Mouse (Mus musculus) ovary, postnatal 36 days (tissue): Measurements from ENCODE around the gene Lrp4.
A peak's percentile ranks its signal among the peaks of the same experiment; 100 is the strongest.

Experiments
- DNase-seq: peaks from one replicate; pipeline ENCODE4 v3.0.0; 2022; ENCODE audit warnings: low spot score, mixed read lengths

Gene Lrp4

GRCm38 (mm10) chr2:91457259-91457655 is at the start of gene Lrp4:
Gene Lrp4, plus strand, starts transcription at chr2:91457511.
- DNase-seq: peak; percentile 69

- DNase-seq: no peak
Measured at GRCm38 (mm10) chr2:91408031-91408430, 49.3 kb upstream of the Lrp4 start.

- no peak for DNase-seq
Measured at GRCm38 (mm10) chr2:91411473-91411872, 45.8 kb upstream of the Lrp4 start.

GRCm38 (mm10) chr2:91412361-91412760 is 45.0 kb upstream of the Lrp4 start:
- DNase-seq: no peak

GRCm38 (mm10) chr2:91413811-91414210 is 43.5 kb upstream of the Lrp4 start:
- DNase-seq: no peak

- DNase-seq: no peak
Measured at GRCm38 (mm10) chr2:91421641-91422040, 35.7 kb upstream of the Lrp4 start.

- DNase-seq: no peak
Measured at GRCm38 (mm10) chr2:91424061-91424720, 33.1 kb upstream of the Lrp4 start.

- DNase-seq: no peak
Measured at GRCm38 (mm10) chr2:91426321-91426720, 31.0 kb upstream of the Lrp4 start.

- no peak for DNase-seq
Measured at GRCm38 (mm10) chr2:91429146-91429545, 28.2 kb upstream of the Lrp4 start.

- no peak for DNase-seq
Measured at GRCm38 (mm10) chr2:91429915-91430599, 27.3 kb upstream of the Lrp4 start.

GRCm38 (mm10) chr2:91430600-91430919 is 26.8 kb upstream of the Lrp4 start:
- no peak for DNase-seq

GRCm38 (mm10) chr2:91436713-91437112 is 20.6 kb upstream of the Lrp4 start:
- DNase-seq: no peak

- DNase-seq: no peak
Measured at GRCm38 (mm10) chr2:91437116-91437815, 20.0 kb upstream of the Lrp4 start.

- no peak for DNase-seq
Measured at GRCm38 (mm10) chr2:91439271-91439670, 18.0 kb upstream of the Lrp4 start.

GRCm38 (mm10) chr2:91439876-91440275 is 17.4 kb upstream of the Lrp4 start:
- DNase-seq: no peak

GRCm38 (mm10) chr2:91440686-91441085 is 16.6 kb upstream of the Lrp4 start:
- DNase-seq: no peak

GRCm38 (mm10) chr2:91441715-91442114 is 15.6 kb upstream of the Lrp4 start:
- DNase-seq: no peak

- DNase-seq: no peak
Measured at GRCm38 (mm10) chr2:91442241-91442640, 15.1 kb upstream of the Lrp4 start.

- peak; percentile 81 for DNase-seq
Measured at GRCm38 (mm10) chr2:91444286-91444892, 12.9 kb upstream of the Lrp4 start, which contains the start of gene 1110051M20Rik. Gene 1110051M20Rik, minus strand, starts transcription at chr2:91444704.

- no peak for DNase-seq
Measured at GRCm38 (mm10) chr2:91449662-91450061, 7.6 kb upstream of the Lrp4 start.

- no peak for DNase-seq
Measured at GRCm38 (mm10) chr2:91450316-91450715, 7.0 kb upstream of the Lrp4 start.

- DNase-seq: no peak
Measured at GRCm38 (mm10) chr2:91452658-91453057, 4.7 kb upstream of the Lrp4 start.
